Comparison of ENCODE assay signal across 10 mouse cellular contexts in genomic region chr12:79441210-79442005, GRCm38 (mm10).
DNase-seq lines count a peak whose midpoint lies in the region; ATAC-seq and TF ChIP-seq lines count a peak whose summit lies in the region.
"Had no signal": no experiment of that assay in that cellular context is flagged by ENCODE, and none has a peak within 500 bp of the region (broad histone marks: within the 10 kb centered on the region; RNA-seq: fewer than 3 reads in every experiment).

No protein-coding gene starts in this region.

- WGBS in lung, embryonic 16.5 days = 11% methylated on average over 12 of the region's 12 CpGs
- 15% methylated on average over 12 of the region's 12 CpGs for WGBS in stomach, postnatal 0 days
- 81% methylated on average over 12 of the region's 12 CpGs for WGBS in midbrain, embryonic 16.5 days

- no peak for TF ChIP-seq EP300 in stomach, postnatal 0 days (optimal IDR thresholded peaks at IDR 0.05)

- H3K27ac ChIP-seq in lung, embryonic 16.5 days (ENCODE audit: low read length) = peak overlapping the region; percentile 38
- H3K27ac ChIP-seq in stomach, postnatal 0 days (replicated peaks) = peak overlapping the region; percentile 81
- H3K27ac ChIP-seq in midbrain, embryonic 16.5 days (ENCODE audit: low read length) = no peak overlapping the region
- H3K27ac ChIP-seq: midbrain, embryonic 15.5 days had no signal

- no peaks in the 10 kb centered on the region for H3K9me3 ChIP-seq in lung, embryonic 16.5 days (ENCODE audit: control insufficient read depth, low read length)
- no peaks in the 10 kb centered on the region for H3K9me3 ChIP-seq in stomach, postnatal 0 days (ENCODE audit: control insufficient read depth, low read length)
- no peaks in the 10 kb centered on the region for H3K9me3 ChIP-seq in midbrain, embryonic 16.5 days (replicated peaks; ENCODE audit: control insufficient read depth, low read length, poor library complexity, severe bottlenecking)
- H3K9me3 ChIP-seq: midbrain, embryonic 15.5 days had no signal

- no peaks in the 10 kb centered on the region for H3K27me3 ChIP-seq in lung, embryonic 16.5 days (ENCODE audit: control insufficient read depth, insufficient read depth, low read depth, low read length)
- H3K27me3 ChIP-seq in stomach, postnatal 0 days (ENCODE audit: control insufficient read depth, insufficient read depth, low read length) = no peaks in the 10 kb centered on the region
- H3K27me3 ChIP-seq in midbrain, embryonic 16.5 days (ENCODE audit: control insufficient read depth, insufficient read depth, low read depth, low read length) = no peaks in the 10 kb centered on the region
- H3K27me3 ChIP-seq: midbrain, embryonic 15.5 days had no signal

- peak; percentile 65; the same call in 1 of the 2 replicates for ATAC-seq in lung, embryonic 16.5 days (ENCODE audit: low read depth)
- ATAC-seq in stomach, postnatal 0 days (ENCODE audit: low FRiP score, low TSS enrichment) = no peak
- ATAC-seq in midbrain, embryonic 16.5 days = no peak
- ATAC-seq: midbrain, embryonic 15.5 days had no signal

- no peak for DNase-seq in lung, postnatal 14 days
- peak; percentile 36 for DNase-seq in T-cell, adult 2 months (ENCODE audit: low spot score)
- peak; percentile 29 for DNase-seq in lung, postnatal 25 days (ENCODE audit: low spot score)
- DNase-seq in stomach, postnatal 0 days (ENCODE audit: low spot score) = no peak
- no peak for DNase-seq in spleen, postnatal 10 days (ENCODE audit: low spot score in 2 of 2)
- DNase-seq: cerebellum, adult 18-20 months; heart, postnatal 14 days had no signal

- peaks cover 17% of the 10 kb centered on the region for H3K4me1 ChIP-seq in lung, embryonic 16.5 days (replicated peaks; ENCODE audit: control insufficient read depth, insufficient read depth, low read length)
- peaks cover 7% of the 10 kb centered on the region for H3K4me1 ChIP-seq in stomach, postnatal 0 days (replicated peaks; ENCODE audit: control insufficient read depth, insufficient read depth)
- no peaks in the 10 kb centered on the region for H3K4me1 ChIP-seq in midbrain, embryonic 16.5 days (ENCODE audit: control insufficient read depth, insufficient read depth, low read length)
- H3K4me1 ChIP-seq: midbrain, embryonic 15.5 days had no signal

- no peak overlapping the region for H3K4me3 ChIP-seq in lung, embryonic 16.5 days (ENCODE audit: low read length)
- no peak overlapping the region for H3K4me3 ChIP-seq in stomach, postnatal 0 days (ENCODE audit: low read depth, low read length)
- H3K4me3 ChIP-seq in midbrain, embryonic 16.5 days (ENCODE audit: low read depth, low read length) = no peak overlapping the region
- H3K4me3 ChIP-seq: midbrain, embryonic 15.5 days had no signal

- no peaks in the 10 kb centered on the region for H3K36me3 ChIP-seq in lung, embryonic 16.5 days (ENCODE audit: control insufficient read depth, insufficient read depth, low read length)
- no peaks in the 10 kb centered on the region for H3K36me3 ChIP-seq in stomach, postnatal 0 days (ENCODE audit: control insufficient read depth, insufficient read depth, low read length)
- H3K36me3 ChIP-seq in midbrain, embryonic 16.5 days (ENCODE audit: control insufficient read depth, insufficient read depth, low read length) = no peaks in the 10 kb centered on the region
- H3K36me3 ChIP-seq: midbrain, embryonic 15.5 days had no signal

- no peak overlapping the region for H3K9ac ChIP-seq in lung, embryonic 16.5 days (ENCODE audit: low read length)
- H3K9ac ChIP-seq in stomach, postnatal 0 days (ENCODE audit: low read length) = no peak overlapping the region
- H3K9ac ChIP-seq in midbrain, embryonic 16.5 days (ENCODE audit: low read depth, low read length) = no peak overlapping the region
- H3K9ac ChIP-seq: midbrain, embryonic 15.5 days had no signal

- TF ChIP-seq CTCF in stomach, postnatal 0 days (IDR thresholded peaks at IDR 0.05; ENCODE audit: low read depth) = no peak

- no peak overlapping the region for H3K4me2 ChIP-seq in lung, embryonic 16.5 days (ENCODE audit: low read depth, low read length)
- 0 out of 2 replicates have a peak overlapping the region, but pooled peaks have one; percentile 3 for H3K4me2 ChIP-seq in stomach, postnatal 0 days (replicated peaks; ENCODE audit: low read depth)
- H3K4me2 ChIP-seq in midbrain, embryonic 16.5 days (ENCODE audit: low read length) = no peak overlapping the region
- H3K4me2 ChIP-seq: midbrain, embryonic 15.5 days had no signal

Comparison
In these comparisons a context has a peak if more than half of its experiments do, and no peak if none do; other contexts are left out.
1. DNase-seq: peak in T-cell, adult 2 months (single experiment) and lung, postnatal 25 days (single experiment); none in lung, postnatal 14 days (single experiment), stomach, postnatal 0 days (single experiment) and spleen, postnatal 10 days (0 of 2).